Mouse (Mus musculus): ENCODE results near the gene Tecta. TPM values are rescaled to one million over a fixed set of nuclear protein-coding genes. Genes with fewer than 3 reads are reported as not detected.

The Tecta gene
- polyA plus RNA-seq, 1 experiment: not detected

- Histone ChIP-seq H3K9ac (ENCODE audit: low read depth, poor library complexity, severe bottlenecking) (no peak overlapping the region), H3K9me3 (replicated peaks; ENCODE audit: control insufficient read depth, insufficient read depth, low read length, poor library complexity, severe bottlenecking) (no peaks in the 10 kb centered on the region), H3K4me1 (ENCODE audit: control insufficient read depth, insufficient read depth, low read length) (no peaks in the 10 kb centered on the region), H3K36me3 (ENCODE audit: control insufficient read depth, insufficient read depth, low read length, poor library complexity, severe bottlenecking) (no peaks in the 10 kb centered on the region), H3K4me3 (ENCODE audit: low read depth, low read length) (no peak overlapping the region), H3K27me3 (ENCODE audit: control insufficient read depth, insufficient read depth, low read length, poor library complexity, severe bottlenecking) (no peaks in the 10 kb centered on the region), H3K27ac (ENCODE audit: insufficient read depth, low read length) (no peak overlapping the region)
- TF ChIP-seq EP300 (IDR thresholded peaks at IDR 0.05; ENCODE audit: insufficient read depth, low read depth, low read length): no peak
- TF ChIP-seq CTCF (IDR thresholded peaks at IDR 0.05; ENCODE audit: low read depth, low read length): no peak
- TF ChIP-seq POLR2A (IDR thresholded peaks at IDR 0.05; ENCODE audit: insufficient read depth, low read length): no peak
These were observed 12.7 kb downstream of the Tecta start for GRCm38 (mm10) chr9:42387038-42387437.

- Histone ChIP-seq H3K9ac (ENCODE audit: low read depth, poor library complexity, severe bottlenecking) (no peak overlapping the region), H3K4me3 (ENCODE audit: low read depth, low read length) (no peak overlapping the region), H3K4me1 (ENCODE audit: control insufficient read depth, insufficient read depth, low read length) (no peaks in the 10 kb centered on the region), H3K27me3 (ENCODE audit: control insufficient read depth, insufficient read depth, low read length, poor library complexity, severe bottlenecking) (no peaks in the 10 kb centered on the region), H3K27ac (ENCODE audit: insufficient read depth, low read length) (no peak overlapping the region), H3K9me3 (replicated peaks; ENCODE audit: control insufficient read depth, insufficient read depth, low read length, poor library complexity, severe bottlenecking) (no peaks in the 10 kb centered on the region), H3K36me3 (ENCODE audit: control insufficient read depth, insufficient read depth, low read length, poor library complexity, severe bottlenecking) (no peaks in the 10 kb centered on the region)
- no peak for TF ChIP-seq POLR2A (IDR thresholded peaks at IDR 0.05; ENCODE audit: insufficient read depth, low read length)
- no peak for TF ChIP-seq EP300 (IDR thresholded peaks at IDR 0.05; ENCODE audit: insufficient read depth, low read depth, low read length)
- TF ChIP-seq CTCF (IDR thresholded peaks at IDR 0.05; ENCODE audit: low read depth, low read length): no peak
These were observed 14.1 kb downstream of the Tecta start for GRCm38 (mm10) chr9:42385656-42386055.

GRCm38 (mm10) chr9:42382628-42383347 is 16.9 kb downstream of the Tecta start:
- no peaks in the 10 kb centered on the region for H3K36me3 ChIP-seq (ENCODE audit: control insufficient read depth, insufficient read depth, low read length, poor library complexity, severe bottlenecking)
- H3K4me3 ChIP-seq (ENCODE audit: low read depth, low read length): no peak overlapping the region
- H3K9ac ChIP-seq (ENCODE audit: low read depth, poor library complexity, severe bottlenecking): no peak overlapping the region
- no peaks in the 10 kb centered on the region for H3K27me3 ChIP-seq (ENCODE audit: control insufficient read depth, insufficient read depth, low read length, poor library complexity, severe bottlenecking)
- H3K27ac ChIP-seq (ENCODE audit: insufficient read depth, low read length): no peak overlapping the region
- H3K9me3 ChIP-seq (replicated peaks; ENCODE audit: control insufficient read depth, insufficient read depth, low read length, poor library complexity, severe bottlenecking): no peaks in the 10 kb centered on the region
- H3K4me1 ChIP-seq (ENCODE audit: control insufficient read depth, insufficient read depth, low read length): no peaks in the 10 kb centered on the region
- TF ChIP-seq CTCF (IDR thresholded peaks at IDR 0.05; ENCODE audit: low read depth, low read length) (no peak), POLR2A (IDR thresholded peaks at IDR 0.05; ENCODE audit: insufficient read depth, low read length) (no peak), EP300 (IDR thresholded peaks at IDR 0.05; ENCODE audit: insufficient read depth, low read depth, low read length) (no peak)

GRCm38 (mm10) chr9:42382063-42382462 is 17.7 kb downstream of the Tecta start:
- Histone ChIP-seq H3K4me1 (ENCODE audit: control insufficient read depth, insufficient read depth, low read length) (no peaks in the 10 kb centered on the region), H3K9ac (ENCODE audit: low read depth, poor library complexity, severe bottlenecking) (no peak overlapping the region), H3K27ac (ENCODE audit: insufficient read depth, low read length) (no peak overlapping the region), H3K9me3 (replicated peaks; ENCODE audit: control insufficient read depth, insufficient read depth, low read length, poor library complexity, severe bottlenecking) (no peaks in the 10 kb centered on the region), H3K36me3 (ENCODE audit: control insufficient read depth, insufficient read depth, low read length, poor library complexity, severe bottlenecking) (no peaks in the 10 kb centered on the region), H3K4me3 (ENCODE audit: low read depth, low read length) (no peak overlapping the region), H3K27me3 (ENCODE audit: control insufficient read depth, insufficient read depth, low read length, poor library complexity, severe bottlenecking) (no peaks in the 10 kb centered on the region)
- no peak for TF ChIP-seq EP300 (IDR thresholded peaks at IDR 0.05; ENCODE audit: insufficient read depth, low read depth, low read length)
- TF ChIP-seq POLR2A (IDR thresholded peaks at IDR 0.05; ENCODE audit: insufficient read depth, low read length): no peak
- no peak for TF ChIP-seq CTCF (IDR thresholded peaks at IDR 0.05; ENCODE audit: low read depth, low read length)

DNA sequence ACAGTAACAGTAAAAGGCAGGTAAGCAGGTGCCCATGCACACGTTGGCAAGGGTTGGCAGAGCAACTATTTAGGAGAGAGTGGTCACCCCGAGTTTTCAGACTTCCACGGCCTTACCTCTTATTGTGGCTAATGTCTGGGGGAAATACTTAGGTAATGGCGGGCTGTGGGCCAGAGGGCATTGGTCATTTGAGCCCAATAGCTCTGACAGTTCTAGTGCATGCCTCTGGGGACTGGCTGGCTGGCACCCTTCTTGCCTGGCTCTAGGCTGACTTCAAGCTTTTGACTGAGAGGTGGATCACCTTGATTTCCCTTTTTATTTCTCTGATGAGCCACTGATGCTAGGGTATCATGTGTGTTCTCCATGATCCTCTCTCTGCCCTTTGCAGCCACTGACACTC is 21.7 kb downstream of the Tecta start:
- Histone ChIP-seq H3K27me3 (ENCODE audit: control insufficient read depth, insufficient read depth, low read length, poor library complexity, severe bottlenecking) (no peaks in the 10 kb centered on the region), H3K36me3 (ENCODE audit: control insufficient read depth, insufficient read depth, low read length, poor library complexity, severe bottlenecking) (no peaks in the 10 kb centered on the region), H3K27ac (ENCODE audit: insufficient read depth, low read length) (no peak overlapping the region), H3K4me1 (ENCODE audit: control insufficient read depth, insufficient read depth, low read length) (no peaks in the 10 kb centered on the region), H3K4me3 (ENCODE audit: low read depth, low read length) (no peak overlapping the region), H3K9ac (ENCODE audit: low read depth, poor library complexity, severe bottlenecking) (no peak overlapping the region), H3K9me3 (replicated peaks; ENCODE audit: control insufficient read depth, insufficient read depth, low read length, poor library complexity, severe bottlenecking) (no peaks in the 10 kb centered on the region)
- TF ChIP-seq CTCF (IDR thresholded peaks at IDR 0.05; ENCODE audit: low read depth, low read length): no peak
- TF ChIP-seq EP300 (IDR thresholded peaks at IDR 0.05; ENCODE audit: insufficient read depth, low read depth, low read length): no peak
- TF ChIP-seq POLR2A (IDR thresholded peaks at IDR 0.05; ENCODE audit: insufficient read depth, low read length): no peak

DNA sequence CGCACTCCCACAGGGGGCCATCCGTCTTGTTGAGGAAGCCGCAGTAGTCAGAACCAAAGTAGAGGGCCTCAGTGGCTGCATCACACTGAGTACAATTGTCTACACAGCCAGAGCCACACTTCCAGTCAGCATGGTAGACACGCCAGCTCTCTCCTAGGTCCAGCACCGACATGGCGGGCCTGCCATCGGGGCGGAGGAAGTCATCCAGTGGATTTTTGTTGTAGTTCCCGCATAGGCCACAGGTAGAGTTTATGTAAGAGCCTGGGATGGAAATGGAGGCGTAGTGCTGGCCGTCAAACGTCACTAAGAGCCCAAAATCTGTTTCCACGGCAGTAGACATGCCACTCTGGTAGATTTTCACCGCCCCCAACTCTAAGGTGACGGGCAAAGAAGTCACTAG is 22.1 kb downstream of the Tecta start:
- Histone ChIP-seq H3K4me1 (ENCODE audit: control insufficient read depth, insufficient read depth, low read length) (no peaks in the 10 kb centered on the region), H3K9me3 (replicated peaks; ENCODE audit: control insufficient read depth, insufficient read depth, low read length, poor library complexity, severe bottlenecking) (no peaks in the 10 kb centered on the region), H3K27me3 (ENCODE audit: control insufficient read depth, insufficient read depth, low read length, poor library complexity, severe bottlenecking) (no peaks in the 10 kb centered on the region), H3K27ac (ENCODE audit: insufficient read depth, low read length) (no peak overlapping the region), H3K9ac (ENCODE audit: low read depth, poor library complexity, severe bottlenecking) (no peak overlapping the region), H3K36me3 (ENCODE audit: control insufficient read depth, insufficient read depth, low read length, poor library complexity, severe bottlenecking) (no peaks in the 10 kb centered on the region), H3K4me3 (ENCODE audit: low read depth, low read length) (no peak overlapping the region)
- TF ChIP-seq POLR2A (IDR thresholded peaks at IDR 0.05; ENCODE audit: insufficient read depth, low read length): no peak
- TF ChIP-seq EP300 (IDR thresholded peaks at IDR 0.05; ENCODE audit: insufficient read depth, low read depth, low read length): no peak
- TF ChIP-seq CTCF (IDR thresholded peaks at IDR 0.05; ENCODE audit: low read depth, low read length): no peak
